ENCODE assay signal across 21 mouse cellular contexts in genomic region chr7:109456563-109456962, GRCm38 (mm10). TPM values are rescaled to one million over a fixed set of nuclear protein-coding genes. Genes with fewer than 3 reads are reported as not detected.
A peak's percentile ranks its signal among the peaks of the same experiment; 100 is the strongest.
DNase-seq lines count a peak whose midpoint lies in the region; ATAC-seq and TF ChIP-seq lines count a peak whose summit lies in the region.
"Had no signal": no experiment of that assay in that cellular context is flagged by ENCODE, and none has a peak within 500 bp of the region (broad histone marks: within the 10 kb centered on the region; RNA-seq: fewer than 3 reads in every experiment).

No protein-coding gene starts in this region.

- H3K36me3 ChIP-seq in midbrain, embryonic 10.5 days, result no peaks in the 10 kb centered on the region
- 0 out of 2 replicates have a peak, but pooled peaks cover 3% of the 10 kb centered on the region for H3K36me3 ChIP-seq in midbrain, postnatal 0 days (ENCODE audit: insufficient read depth, low read length)
- H3K36me3 ChIP-seq in limb, embryonic 11.5 days (ENCODE audit: control insufficient read depth, insufficient read depth, low read length), result no peaks in the 10 kb centered on the region
- H3K36me3 ChIP-seq: embryonic facial prominence, embryonic 10.5 days; heart, embryonic 15.5 days; hindbrain, embryonic 10.5 days had no signal

- no peaks in the 10 kb centered on the region for H3K9me3 ChIP-seq in midbrain, embryonic 10.5 days (replicated peaks)
- no peaks in the 10 kb centered on the region for H3K9me3 ChIP-seq in midbrain, postnatal 0 days (ENCODE audit: low read length)
- no peaks in the 10 kb centered on the region for H3K9me3 ChIP-seq in limb, embryonic 11.5 days (ENCODE audit: control insufficient read depth, low read length)
- H3K9me3 ChIP-seq: embryonic facial prominence, embryonic 10.5 days; heart, embryonic 15.5 days; hindbrain, embryonic 10.5 days had no signal

- DNase-seq in midbrain, embryonic 10.5 days (ENCODE audit: low spot score), result no peak
- no peak for DNase-seq in midbrain, postnatal 0 days (ENCODE audit: low spot score)
- DNase-seq in limb, embryonic 11.5 days (ENCODE audit: low spot score), result no peak
- no peak for DNase-seq in ovary, postnatal 10 days (ENCODE audit: low spot score)
- no peak for DNase-seq in MN1 (ENCODE audit: low spot score)
- DNase-seq in thymus, postnatal 0 days (ENCODE audit: low spot score), result no peak
- DNase-seq: adrenal gland, adult 8-10 months; cerebellum, adult 11-12 months; cerebellum, adult 9-10 months; cerebellum, postnatal 36 days; gastrocnemius, postnatal 10 days; heart, adult 2 months; heart, postnatal 14 days had no signal

- no peak overlapping the region for H3K4me2 ChIP-seq in midbrain, postnatal 0 days (ENCODE audit: low read depth, low read length, poor library complexity, severe bottlenecking)
- H3K4me2 ChIP-seq in limb, embryonic 11.5 days (ENCODE audit: low read depth, severe bottlenecking), result no peak overlapping the region
- H3K4me2 ChIP-seq: heart, embryonic 11.5 days; heart, embryonic 15.5 days; hindbrain, embryonic 14.5 days had no signal

- ATAC-seq in midbrain, postnatal 0 days (ENCODE audit: low FRiP score), result no peak
- ATAC-seq in limb, embryonic 11.5 days (ENCODE audit: insufficient number of reproducible peaks, low FRiP score, low TSS enrichment, low read depth), result peak; percentile 53; the same call in 1 of the 2 replicates
- ATAC-seq: forebrain, embryonic 16.5 days had no signal

- TF ChIP-seq CTCF in midbrain, postnatal 0 days (IDR thresholded peaks at IDR 0.05), result no peak
- no peak for TF ChIP-seq CTCF in embryonic fibroblast, embryonic 13.5 days (IDR thresholded peaks at IDR 0.05; ENCODE audit: borderline replicate concordance, insufficient read depth, low read length)

- H3K4me1 ChIP-seq in midbrain, embryonic 10.5 days, result peaks cover 10% of the 10 kb centered on the region; the same call in 1 of the 2 replicates
- H3K4me1 ChIP-seq in midbrain, postnatal 0 days (ENCODE audit: insufficient read depth, low read length), result no peaks in the 10 kb centered on the region
- H3K4me1 ChIP-seq in embryonic fibroblast, embryonic 13.5 days (ENCODE audit: control insufficient read depth, insufficient read depth, low read length), result peaks cover 10% of the 10 kb centered on the region; the same call in 1 of the 2 replicates
- no peaks in the 10 kb centered on the region for H3K4me1 ChIP-seq in limb, embryonic 11.5 days (ENCODE audit: control insufficient read depth, insufficient read depth, low read length)
- H3K4me1 ChIP-seq: heart, embryonic 15.5 days had no signal

- 0 out of 2 replicates have a peak overlapping the region, but pooled peaks have one; percentile 49 for H3K27ac ChIP-seq in midbrain, embryonic 10.5 days (replicated peaks)
- no peak overlapping the region for H3K27ac ChIP-seq in midbrain, postnatal 0 days (ENCODE audit: low read depth, low read length)
- peak overlapping the region; percentile 41; the same call in 1 of the 2 replicates for H3K27ac ChIP-seq in embryonic fibroblast, embryonic 13.5 days (ENCODE audit: insufficient read depth, low read length)
- no peak overlapping the region for H3K27ac ChIP-seq in limb, embryonic 11.5 days (replicated peaks; ENCODE audit: low read depth, low read length)
- H3K27ac ChIP-seq: embryonic facial prominence, embryonic 10.5 days; heart, adult 2 months; heart, embryonic 15.5 days; hindbrain, embryonic 10.5 days; hindbrain, embryonic 14.5 days had no signal

- H3K27me3 ChIP-seq in midbrain, embryonic 10.5 days (ENCODE audit: low read depth, poor library complexity, severe bottlenecking), result no peaks in the 10 kb centered on the region
- H3K27me3 ChIP-seq in midbrain, postnatal 0 days (ENCODE audit: insufficient read depth, low read length), result no peaks in the 10 kb centered on the region
- H3K27me3 ChIP-seq in limb, embryonic 11.5 days (ENCODE audit: control insufficient read depth, insufficient read depth, low read length), result no peaks in the 10 kb centered on the region

- no peak for TF ChIP-seq POLR2A in embryonic fibroblast, embryonic 13.5 days (IDR thresholded peaks at IDR 0.05; ENCODE audit: low read depth, low read length)

- no peak overlapping the region for H3K4me3 ChIP-seq in midbrain, embryonic 10.5 days
- H3K4me3 ChIP-seq in midbrain, postnatal 0 days (ENCODE audit: low read depth, low read length), result no peak overlapping the region
- no peak overlapping the region for H3K4me3 ChIP-seq in embryonic fibroblast, embryonic 13.5 days (ENCODE audit: insufficient read depth, low read length)
- no peak overlapping the region for H3K4me3 ChIP-seq in limb, embryonic 11.5 days (ENCODE audit: low read depth, low read length)
- H3K4me3 ChIP-seq: embryonic facial prominence, embryonic 10.5 days; erythroblast, embryonic 14.5 days; heart, adult 2 months; heart, embryonic 15.5 days; hindbrain, embryonic 10.5 days had no signal

- H3K9ac ChIP-seq in midbrain, postnatal 0 days (replicated peaks; ENCODE audit: low read length, poor library complexity, severe bottlenecking), result no peak overlapping the region
- no peak overlapping the region for H3K9ac ChIP-seq in limb, embryonic 11.5 days (ENCODE audit: low read length)
- H3K9ac ChIP-seq: heart, embryonic 15.5 days; hindbrain, embryonic 14.5 days had no signal

- 91% methylated on average over 6 of the region's 6 CpGs for WGBS in midbrain, embryonic 10.5 days
- 71% methylated on average over 6 of the region's 6 CpGs for WGBS in midbrain, postnatal 0 days
- 34% methylated on average over 6 of the region's 6 CpGs for WGBS in limb, embryonic 11.5 days

RNA-seq across cellular contexts. Expression of gene Stk33, which starts 17.7 kb away (rescaled TPM):
- polyA plus RNA-seq in midbrain, embryonic 10.5 days (2016; fragmentation: Nextera tagmentation; extraction: Ambion mirVana), result 10.2 and 18.6 TPM in 2 replicates
- total RNA-seq in midbrain, postnatal 0 days (2014; rRNA removed), result 6.5 and 6.9 TPM in 2 replicates
- 6.9 and 7.9 TPM in 2 replicates for polyA plus RNA-seq in midbrain, postnatal 0 days (2015; fragmentation: Nextera tagmentation; extraction: Ambion mirVana)
- 0.67 and 0.85 TPM in 2 replicates for polyA plus RNA-seq in embryonic fibroblast, embryonic 13.5 days (2011; ENCODE audit: insufficient read length, low read depth, missing spikeins)
- 0.92 and 1.4 TPM in 2 replicates for polyA plus RNA-seq in limb, embryonic 11.5 days (2014; fragmentation: Nextera tagmentation; extraction: Ambion mirVana)
- polyA plus RNA-seq in thymus, postnatal 0 days (2015; fragmentation: Nextera tagmentation; extraction: Ambion mirVana), result 0.55 and 0.80 TPM in 2 replicates
- total RNA-seq: gastrocnemius, postnatal 10 days; heart, adult 2 months had no signal
- polyA plus RNA-seq: erythroblast, embryonic 14.5 days had no signal

RNA-seq across cellular contexts. Expression of gene Trim66, which starts 51.4 kb away (rescaled TPM):
- polyA plus RNA-seq in midbrain, embryonic 10.5 days (2016; fragmentation: Nextera tagmentation; extraction: Ambion mirVana), result 0.09 and 0.12 TPM in 2 replicates
- total RNA-seq in midbrain, postnatal 0 days (2014; rRNA removed), result 9.1 and 10.1 TPM in 2 replicates
- polyA plus RNA-seq in midbrain, postnatal 0 days (2015; fragmentation: Nextera tagmentation; extraction: Ambion mirVana), result 1.4 and 1.9 TPM in 2 replicates
- 3.2 and 8.7 TPM in 2 replicates for polyA plus RNA-seq in embryonic fibroblast, embryonic 13.5 days (2011; ENCODE audit: insufficient read length, low read depth, missing spikeins)
- polyA plus RNA-seq in limb, embryonic 11.5 days (2014; fragmentation: Nextera tagmentation; extraction: Ambion mirVana), result 0.03 TPM in 1 of 2 replicates, not detected in the other
- 0.03 and 0.07 TPM in 2 replicates for polyA plus RNA-seq in thymus, postnatal 0 days (2015; fragmentation: Nextera tagmentation; extraction: Ambion mirVana)
- polyA plus RNA-seq: erythroblast, embryonic 14.5 days; heart, embryonic 15.5 days had no signal

Comparison
In these comparisons a context has a peak if more than half of its experiments do, and no peak if none do; other contexts are left out.
1. H3K27ac ChIP-seq: peak in midbrain, embryonic 10.5 days (single experiment) and embryonic fibroblast, embryonic 13.5 days (single experiment); none in midbrain, postnatal 0 days (single experiment) and limb, embryonic 11.5 days (single experiment).